Mouse (Mus musculus): ENCODE measurements around the gene Haus4. TPM values are rescaled to one million over a fixed set of nuclear protein-coding genes. Genes with fewer than 3 reads are reported as not detected.

The Haus4 gene
- total and polyA plus RNA-seq, 3 experiments: 39.2 to 73.4 TPM; not detected in 1

Other genes with a start within 250 kb of the Haus4 start
- gene Oxa1l, start 193.8 kb downstream of the Haus4 start, total RNA-seq (2012; rRNA removed): 43.3 TPM in 2 replicates
- gene Oxa1l, start 193.8 kb downstream of the Haus4 start, polyA plus RNA-seq (2012; ENCODE audit: insufficient read depth in 1 of 2, insufficient read length in 2 of 2, low read depth in 1 of 2, low replicate concordance in 2 of 2, missing spikeins in 1 of 2): 100 to 1,000 TPM in 1 of 2 experiments, not detected in 1; 143 TPM
- 20.1 and 42.4 TPM in 2 replicates for gene Slc7a7, start 136.8 kb downstream of the Haus4 start, total RNA-seq (2012; rRNA removed)
- 10 to 100 TPM in 1 of 2 experiments, not detected in 1; 65.6 TPM for gene Slc7a7, start 136.8 kb downstream of the Haus4 start, polyA plus RNA-seq (2012; ENCODE audit: insufficient read depth in 1 of 2, insufficient read length in 2 of 2, low read depth in 1 of 2, low replicate concordance in 2 of 2, missing spikeins in 1 of 2)
- gene Mrpl52, start 127.7 kb downstream of the Haus4 start, total RNA-seq (2012; rRNA removed): 473 and 532 TPM in 2 replicates
- gene Mrpl52, start 127.7 kb downstream of the Haus4 start, polyA plus RNA-seq (2012; ENCODE audit: insufficient read depth in 1 of 2, insufficient read length in 2 of 2, low read depth in 1 of 2, low replicate concordance in 2 of 2, missing spikeins in 1 of 2): 100 to 1,000 TPM in 1 of 2 experiments, not detected in 1; 469 TPM
- gene Mmp14, start 123.0 kb downstream of the Haus4 start, total RNA-seq (2012; rRNA removed): 19.4 and 20.1 TPM in 2 replicates
- 10 to 100 TPM in 1 of 2 experiments, not detected in 1; 29.9 TPM for gene Mmp14, start 123.0 kb downstream of the Haus4 start, polyA plus RNA-seq (2012; ENCODE audit: insufficient read depth in 1 of 2, insufficient read length in 2 of 2, low read depth in 1 of 2, low replicate concordance in 2 of 2, missing spikeins in 1 of 2)
- 53.6 and 55.4 TPM in 2 replicates for gene Lrp10, start 90.5 kb downstream of the Haus4 start, total RNA-seq (2012; rRNA removed)
- gene Lrp10, start 90.5 kb downstream of the Haus4 start, polyA plus RNA-seq (2012; ENCODE audit: insufficient read depth in 1 of 2, insufficient read length in 2 of 2, low read depth in 1 of 2, low replicate concordance in 2 of 2, missing spikeins in 1 of 2): 100 to 1,000 TPM in 1 of 2 experiments, not detected in 1; 110 TPM
- gene Rem2, start 78.5 kb downstream of the Haus4 start, total RNA-seq (2012; rRNA removed): 28.6 and 38.8 TPM in 2 replicates
- gene Rem2, start 78.5 kb downstream of the Haus4 start, polyA plus RNA-seq (2012; ENCODE audit: insufficient read depth in 1 of 2, insufficient read length in 2 of 2, low read depth in 1 of 2, low replicate concordance in 2 of 2, missing spikeins in 1 of 2): 1 to 10 TPM in 1 of 2 experiments, not detected in 1; 4.8 TPM
- gene Prmt5, start 37.1 kb downstream of the Haus4 start, total RNA-seq (2012; rRNA removed): 170 and 192 TPM in 2 replicates
- 100 to 1,000 TPM in 1 of 2 experiments, not detected in 1; 167 TPM for gene Prmt5, start 37.1 kb downstream of the Haus4 start, polyA plus RNA-seq (2012; ENCODE audit: insufficient read depth in 1 of 2, insufficient read length in 2 of 2, low read depth in 1 of 2, low replicate concordance in 2 of 2, missing spikeins in 1 of 2)
- 0.07 and 0.08 TPM in 2 replicates for gene Ajuba, start 22.9 kb upstream of the Haus4 start, total RNA-seq (2012; rRNA removed)
- under 1 TPM in 1 of 2 experiments, not detected in 1; 0.08 TPM for gene Ajuba, start 22.9 kb upstream of the Haus4 start, polyA plus RNA-seq (2012; ENCODE audit: insufficient read depth in 1 of 2, insufficient read length in 2 of 2, low read depth in 1 of 2, low replicate concordance in 2 of 2, missing spikeins in 1 of 2)
- gene 4931414P19Rik, start 51.4 kb upstream of the Haus4 start, total RNA-seq (2012; rRNA removed): 1.9 and 2.1 TPM in 2 replicates
- 1 to 10 TPM in 1 of 2 experiments, not detected in 1; 4.8 TPM for gene 4931414P19Rik, start 51.4 kb upstream of the Haus4 start, polyA plus RNA-seq (2012; ENCODE audit: insufficient read depth in 1 of 2, insufficient read length in 2 of 2, low read depth in 1 of 2, low replicate concordance in 2 of 2, missing spikeins in 1 of 2)
- 305 and 327 TPM in 2 replicates for gene Psmb5, start 63.4 kb upstream of the Haus4 start, total RNA-seq (2012; rRNA removed)
- 100 to 1,000 TPM; 318 to 546 TPM for gene Psmb5, start 63.4 kb upstream of the Haus4 start, polyA plus RNA-seq (2012; ENCODE audit: insufficient read depth in 1 of 2, insufficient read length in 2 of 2, low read depth in 1 of 2, low replicate concordance in 2 of 2, missing spikeins in 1 of 2)
- not detected in 2 replicates for gene Psmb11, start 66.8 kb upstream of the Haus4 start, total RNA-seq (2012; rRNA removed)
- under 1 TPM in 1 of 2 experiments, not detected in 1; 0.06 TPM for gene Psmb11, start 66.8 kb upstream of the Haus4 start, polyA plus RNA-seq (2012; ENCODE audit: insufficient read depth in 1 of 2, insufficient read length in 2 of 2, low read depth in 1 of 2, low replicate concordance in 2 of 2, missing spikeins in 1 of 2)
- not detected in 2 replicates for gene Gm17606, start 86.3 kb upstream of the Haus4 start, total RNA-seq (2012; rRNA removed)
- gene Gm17606, start 86.3 kb upstream of the Haus4 start, polyA plus RNA-seq (2012; ENCODE audit: insufficient read depth in 1 of 2, insufficient read length in 2 of 2, low read depth in 1 of 2, low replicate concordance in 2 of 2, missing spikeins in 1 of 2): under 1 TPM in 1 of 2 experiments, not detected in 1; 0.99 TPM
- 0.89 and 0.92 TPM in 2 replicates for gene Cdh24, start 86.7 kb upstream of the Haus4 start, total RNA-seq (2012; rRNA removed)
- 1 to 10 TPM in 1 of 2 experiments, not detected in 1; 5.8 TPM for gene Cdh24, start 86.7 kb upstream of the Haus4 start, polyA plus RNA-seq (2012; ENCODE audit: insufficient read depth in 1 of 2, insufficient read length in 2 of 2, low read depth in 1 of 2, low replicate concordance in 2 of 2, missing spikeins in 1 of 2)
- gene 1700123O20Rik, start 131.6 kb upstream of the Haus4 start, total RNA-seq (2012; rRNA removed): 44.2 and 47.0 TPM in 2 replicates
- gene 1700123O20Rik, start 131.6 kb upstream of the Haus4 start, polyA plus RNA-seq (2012; ENCODE audit: insufficient read depth in 1 of 2, insufficient read length in 2 of 2, low read depth in 1 of 2, low replicate concordance in 2 of 2, missing spikeins in 1 of 2): 10 to 100 TPM in 1 of 2 experiments, not detected in 1; 72.8 TPM
- 110 and 115 TPM in 2 replicates for gene Acin1, start 132.3 kb upstream of the Haus4 start, total RNA-seq (2012; rRNA removed)
- 100 to 1,000 TPM; 103 to 248 TPM for gene Acin1, start 132.3 kb upstream of the Haus4 start, polyA plus RNA-seq (2012; ENCODE audit: insufficient read depth in 1 of 2, insufficient read length in 2 of 2, low read depth in 1 of 2, low replicate concordance in 2 of 2, missing spikeins in 1 of 2)
- gene Gm29776, start 144.2 kb upstream of the Haus4 start, total RNA-seq (2012; rRNA removed): not detected in 2 replicates
- gene Gm29776, start 144.2 kb upstream of the Haus4 start, polyA plus RNA-seq (2012; ENCODE audit: insufficient read depth in 1 of 2, insufficient read length in 2 of 2, low read depth in 1 of 2, low replicate concordance in 2 of 2, missing spikeins in 1 of 2): not detected
- not detected in 2 replicates for gene Cebpe, start 157.6 kb upstream of the Haus4 start, total RNA-seq (2012; rRNA removed)
- under 1 TPM in 1 of 2 experiments, not detected in 1; 0.32 TPM for gene Cebpe, start 157.6 kb upstream of the Haus4 start, polyA plus RNA-seq (2012; ENCODE audit: insufficient read depth in 1 of 2, insufficient read length in 2 of 2, low read depth in 1 of 2, low replicate concordance in 2 of 2, missing spikeins in 1 of 2)
- 0.07 and 0.08 TPM in 2 replicates for gene Slc7a8, start 227.3 kb upstream of the Haus4 start, total RNA-seq (2012; rRNA removed)
- gene Slc7a8, start 227.3 kb upstream of the Haus4 start, polyA plus RNA-seq (2012; ENCODE audit: insufficient read depth in 1 of 2, insufficient read length in 2 of 2, low read depth in 1 of 2, low replicate concordance in 2 of 2, missing spikeins in 1 of 2): under 1 TPM in 1 of 2 experiments, not detected in 1; 0.29 TPM

Data from MEL (cell line).